Mouse (Mus musculus) lung, postnatal 0 days (tissue): ENCODE results near the gene Sf3b3. TPM values are rescaled to one million over a fixed set of nuclear protein-coding genes. Genes with fewer than 3 reads are reported as not detected.
A peak's percentile ranks its signal among the peaks of the same experiment; 100 is the strongest.

Experiments used
- ATAC-seq: fragments of 200-750 bp; cut with Nextera tagmentation; 2 replicates; pipeline ENCODE4 v1.8.0; 2017; ENCODE audit warnings: moderate library complexity
- DNase-seq: peaks from one replicate; pipeline ENCODE4 v3.0.0-alpha.2; 2016; ENCODE audit warnings: low spot score
- H3K27ac ChIP-seq: fragments of 300-500 bp; sonication (generic); 2 replicates; pipeline ENCODE4 v1.5.1; 2014; ENCODE audit warnings: antibody characterized with exemption, mild to moderate bottlenecking, low read length, mixed read lengths
- H3K27me3 ChIP-seq: fragments of 300-500 bp; sonication (generic); replicated peaks from 2 replicates; pipeline ENCODE4 v1.6.1; 2014; ENCODE audit warnings: low read length, mixed read lengths; ENCODE audit not compliant: insufficient read depth
- H3K36me3 ChIP-seq: fragments of 300-500 bp; sonication (generic); 2 replicates; pipeline ENCODE4 v1.6.1; 2014; ENCODE audit warnings: low read length, mixed read lengths; ENCODE audit not compliant: insufficient read depth
- H3K4me1 ChIP-seq: fragments of 300-500 bp; sonication (generic); 2 replicates; pipeline ENCODE4 v1.6.1; 2014; ENCODE audit warnings: antibody characterized with exemption, low read depth, low read length, mixed read lengths; ENCODE audit not compliant: insufficient read depth
- H3K4me2 ChIP-seq: fragments of 300-500 bp; sonication (generic); replicated peaks from 2 replicates; pipeline ENCODE4 v1.6.1; 2014; ENCODE audit warnings: low read depth, mild to moderate bottlenecking, low read length, moderate library complexity, mixed read lengths
- H3K4me3 ChIP-seq: fragments of 300-500 bp; sonication (generic); 2 replicates; pipeline ENCODE4 v1.5.1; 2014; ENCODE audit warnings: low read depth, low read length
- H3K9ac ChIP-seq: fragments of 300-500 bp; sonication (generic); replicated peaks from 2 replicates; pipeline ENCODE4 v1.6.1; 2014; ENCODE audit warnings: low read depth, mild to moderate bottlenecking
- H3K9me3 ChIP-seq: fragments of 300-500 bp; sonication (generic); 2 replicates; pipeline ENCODE4 v1.6.1; 2016; ENCODE audit warnings: low read length, mixed read lengths
- CTCF ChIP-seq: IDR thresholded peaks from 2 replicates; pipeline ENCODE4 v1.5.1; 2016; ENCODE audit warnings: antibody characterized with exemption, mild to moderate bottlenecking
- EP300 ChIP-seq: IDR thresholded peaks from 2 replicates; pipeline ENCODE4 v1.6.1; 2016; ENCODE audit warnings: antibody characterized with exemption, mild to moderate bottlenecking, control low read depth
- WGBS: fragments of 180-500 bp; shearing (Covaris S2); extraction: QIAGEN DNeasy Blood & Tissue Kit; methylation state at CpG from one replicate; pipeline ENCODE4 v1.1.7; 2014; 5-methylcytosine and 5-hydroxymethylcytosine counted together
- polyA plus RNA-seq: library from polyadenylated mRNA; unstranded; fragments of >200 nt; fragmentation: Nextera tagmentation; extraction: Ambion mirVana; gene quantifications from 2 replicates; pipeline ENCODE4 v1.2.1, GENCODE M21; 2015

Sf3b3 gene
- polyA plus RNA-seq, 1 experiment from 2014 or later: 41.1 TPM

- H3K27ac ChIP-seq: 0 out of 2 replicates have a peak overlapping the region, but pooled peaks have one; percentile 14
- H3K9ac ChIP-seq: no peak overlapping the region
- H3K4me2 ChIP-seq: no peak overlapping the region
- ATAC-seq (peak; percentile 42; the same call in 1 of the 2 replicates), DNase-seq (peak; percentile 43)
- no peaks in the 10 kb centered on the region for H3K9me3 ChIP-seq
- no peak overlapping the region for H3K4me3 ChIP-seq
- peaks cover 3% of the 10 kb centered on the region; the same call in 1 of the 2 replicates for H3K4me1 ChIP-seq
- peak; percentile 66 for TF ChIP-seq CTCF
- no peak for TF ChIP-seq EP300
- 46% methylated on average over 6 of the region's 6 CpGs for WGBS
- no peaks in the 10 kb centered on the region for H3K36me3 ChIP-seq
- H3K27me3 ChIP-seq: no peaks in the 10 kb centered on the region
Measured at GRCm38 (mm10) chr8:110761988-110762387, 84.6 kb downstream of the Sf3b3 start.

GRCm38 (mm10) chr8:110761185-110761584 is 85.4 kb downstream of the Sf3b3 start:
- no peaks in the 10 kb centered on the region for H3K27me3 ChIP-seq
- peaks cover 3% of the 10 kb centered on the region; the same call in 1 of the 2 replicates for H3K4me1 ChIP-seq
- no peak overlapping the region for H3K4me2 ChIP-seq
- 19% methylated on average over 5 of the region's 5 CpGs for WGBS
- no peak overlapping the region for H3K4me3 ChIP-seq
- DNase-seq (peak; percentile 79), ATAC-seq (peak; percentile 83)
- H3K36me3 ChIP-seq: no peaks in the 10 kb centered on the region
- no peak overlapping the region for H3K9ac ChIP-seq
- H3K27ac ChIP-seq: 0 out of 2 replicates have a peak overlapping the region, but pooled peaks have one; percentile 14
- H3K9me3 ChIP-seq: no peaks in the 10 kb centered on the region
- no peak for TF ChIP-seq CTCF
- peak; percentile 73 for TF ChIP-seq EP300

- Histone ChIP-seq H3K9ac (no peak overlapping the region), H3K4me2 (no peak overlapping the region), H3K4me1 (peaks cover 3% of the 10 kb centered on the region; the same call in 1 of the 2 replicates), H3K27ac (peak overlapping the region; percentile 6), H3K4me3 (no peak overlapping the region), H3K36me3 (no peaks in the 10 kb centered on the region), H3K27me3 (no peaks in the 10 kb centered on the region), H3K9me3 (no peaks in the 10 kb centered on the region)
- WGBS: 54% methylated on average over 7 of the region's 7 CpGs
- ATAC-seq (peak; percentile 64), DNase-seq (peak; percentile 56)
- TF ChIP-seq EP300 (peak; percentile 55), CTCF (0 out of 2 replicates have a peak, but pooled peaks have one; percentile 3)
Measured at GRCm38 (mm10) chr8:110760280-110760940, 86.2 kb downstream of the Sf3b3 start.

Other genes with a start within 250 kb of the Sf3b3 start
- gene Vac14, start 228.2 kb downstream of the Sf3b3 start, polyA plus RNA-seq: 10.0 and 11.1 TPM in 2 replicates
- 13.8 and 16.6 TPM in 2 replicates for gene Mtss1l, start 125.3 kb downstream of the Sf3b3 start, polyA plus RNA-seq
- 23.3 and 29.6 TPM in 2 replicates for gene Il34, start 40.9 kb downstream of the Sf3b3 start, polyA plus RNA-seq
- 43.3 and 46.4 TPM in 2 replicates for gene Cog4, start 187 bp downstream of the Sf3b3 start, polyA plus RNA-seq
- 6.2 and 6.7 TPM in 2 replicates for gene Fuk, start 55.7 kb upstream of the Sf3b3 start, polyA plus RNA-seq
- gene St3gal2, start 73.1 kb upstream of the Sf3b3 start, polyA plus RNA-seq: 15.5 and 16.7 TPM in 2 replicates
- 6.8 and 8.4 TPM in 2 replicates for gene Ddx19a, start 151.0 kb upstream of the Sf3b3 start, polyA plus RNA-seq
- gene Ddx19b, start 185.0 kb upstream of the Sf3b3 start, polyA plus RNA-seq: 3.4 and 3.7 TPM in 2 replicates
- 25.2 and 26.0 TPM in 2 replicates for gene Aars, start 186.4 kb upstream of the Sf3b3 start, polyA plus RNA-seq
- gene Exosc6, start 209.6 kb upstream of the Sf3b3 start, polyA plus RNA-seq: 4.2 and 5.0 TPM in 2 replicates
- not detected in 2 replicates for gene Clec18a, start 245.6 kb upstream of the Sf3b3 start, polyA plus RNA-seq
- gene Pdpr, start 247.8 kb upstream of the Sf3b3 start, polyA plus RNA-seq: 6.5 and 7.1 TPM in 2 replicates